Mouse (Mus musculus): Measurements from ENCODE around the gene Tyw1. TPM values are rescaled to one million over a fixed set of nuclear protein-coding genes. Genes with fewer than 3 reads are reported as not detected.

Gene Tyw1
- polyA plus RNA-seq (2012), result 8.2 and 8.5 TPM in 2 replicates

DNA sequence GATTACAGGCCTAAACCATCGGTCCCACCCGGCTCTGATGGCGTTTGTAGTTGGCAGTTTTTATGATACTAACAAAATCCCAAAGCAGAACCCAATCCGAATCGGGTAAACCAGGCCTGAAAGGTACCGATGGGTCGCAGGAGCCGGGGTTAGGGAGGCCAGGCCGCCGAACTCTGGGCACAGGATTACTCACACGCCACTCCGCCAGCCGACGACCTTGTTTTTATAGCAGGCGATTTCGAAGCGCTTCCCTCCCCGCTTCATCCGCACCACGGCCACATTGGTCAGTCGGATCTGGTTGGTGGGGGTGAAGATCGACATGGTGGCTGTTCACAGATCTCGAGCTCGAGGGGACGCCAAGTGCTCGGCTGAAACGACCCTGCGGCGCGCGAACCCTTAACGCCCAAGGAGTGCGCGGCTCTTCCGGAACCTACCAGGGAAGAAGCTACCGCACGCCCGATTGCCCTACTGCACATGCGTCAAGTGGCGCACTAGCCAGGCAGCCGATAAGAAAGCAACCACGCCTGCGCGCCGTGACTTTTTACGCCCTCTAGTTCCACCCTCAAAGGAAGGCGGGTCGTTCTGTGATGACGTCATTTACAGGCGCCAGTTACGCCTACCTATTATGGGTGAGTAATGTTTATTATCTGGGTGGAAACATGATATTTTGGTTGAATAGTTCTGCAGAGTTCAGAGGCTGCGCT, at the start of gene Tyw1, which contains the start of gene Sbds:
Gene Tyw1 (plus strand): TSS at position 603 of the 704 bp plus-strand sequence.
Gene Sbds (minus strand): TSS at position 514 of the 704 bp plus-strand sequence.
- no peak for TF ChIP-seq GATA1 (IDR thresholded peaks at IDR 0.05; ENCODE audit: low read length)

DNA sequence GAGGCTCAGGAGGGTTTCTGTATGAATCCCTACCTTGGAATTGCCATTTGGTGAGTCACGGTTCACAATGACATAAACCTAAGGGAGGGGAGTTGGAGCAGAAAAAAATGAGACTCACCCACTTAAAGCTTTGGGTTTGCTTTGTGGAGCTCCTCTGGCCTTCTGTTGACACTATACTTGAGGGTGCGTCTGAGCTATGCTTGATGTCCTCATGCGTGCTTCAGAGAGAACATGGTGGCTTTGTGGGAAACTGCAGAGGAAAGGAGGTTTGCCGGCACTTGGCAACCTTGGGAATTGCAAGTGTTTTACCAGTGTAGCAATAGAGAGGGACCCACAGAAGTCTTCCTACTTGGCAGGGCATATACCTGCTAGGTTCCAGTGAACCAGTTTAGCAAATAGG, 48.1 kb upstream of the Tyw1 start:
- no peak for TF ChIP-seq GATA1 (IDR thresholded peaks at IDR 0.05; ENCODE audit: low read length)

DNA sequence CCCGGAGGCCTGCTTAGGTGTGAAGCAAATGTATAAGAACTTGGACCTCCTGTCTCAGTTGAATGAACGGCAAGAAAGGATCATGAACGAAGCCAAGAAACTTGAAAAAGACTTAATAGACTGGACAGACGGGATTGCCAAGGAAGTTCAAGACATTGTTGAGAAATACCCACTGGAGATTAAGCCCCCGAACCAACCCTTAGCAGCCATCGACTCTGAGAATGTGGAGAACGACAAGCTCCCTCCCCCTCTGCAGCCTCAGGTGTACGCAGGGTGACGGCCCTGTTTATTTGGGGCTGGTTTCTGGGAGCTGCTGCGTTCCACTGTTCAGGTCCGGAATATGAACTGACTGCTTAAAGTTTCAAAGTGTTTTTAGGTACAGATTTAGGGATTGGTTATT, 42.5 kb upstream of the Tyw1 start:
- TF ChIP-seq GATA1 (IDR thresholded peaks at IDR 0.05; ENCODE audit: low read length), result no peak

DNA sequence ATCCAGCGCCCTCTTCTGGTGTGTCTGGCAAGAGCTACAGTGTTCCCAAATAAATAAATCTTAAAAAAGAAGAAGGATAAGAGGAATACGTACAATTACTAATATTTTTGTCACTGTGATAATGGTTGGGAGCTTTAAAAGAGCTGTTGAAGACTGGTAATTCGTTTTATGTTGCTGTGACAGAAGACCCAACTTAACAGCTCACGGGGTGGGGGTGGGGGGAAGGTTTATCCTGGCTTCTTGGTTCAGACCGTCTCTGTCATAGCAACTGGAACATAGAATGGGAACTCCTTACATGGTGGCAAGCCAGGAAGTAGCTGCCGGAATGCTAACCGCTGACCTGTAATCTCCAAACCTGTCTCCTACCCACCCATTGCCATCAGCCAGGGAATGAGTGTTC, 38.6 kb upstream of the Tyw1 start, which contains the start of gene Tmem248:
Gene Tmem248 (plus strand): TSS at position 301 of the 400 bp plus-strand sequence.
- no peak for TF ChIP-seq GATA1 (IDR thresholded peaks at IDR 0.05; ENCODE audit: low read length)

DNA sequence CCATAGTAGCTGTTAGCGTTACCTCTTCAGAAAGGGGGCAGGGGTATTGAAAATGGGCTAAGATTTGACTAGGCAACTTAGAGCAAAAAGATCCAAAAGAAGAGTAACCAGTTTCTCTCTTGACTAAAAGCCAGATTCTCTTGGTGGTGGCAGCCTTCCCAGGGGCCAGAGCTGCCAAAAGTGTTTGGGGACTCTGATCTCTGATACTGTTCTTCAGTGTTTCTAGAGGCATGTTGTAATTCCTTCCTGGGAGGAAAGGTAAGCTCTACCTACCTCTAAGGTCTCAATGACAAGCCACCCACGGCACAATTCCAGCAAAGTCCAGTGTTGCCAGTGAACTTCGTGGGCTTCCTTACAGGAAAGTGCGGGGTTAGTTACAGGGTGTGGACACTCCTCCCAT, 38.0 kb upstream of the Tyw1 start:
- no peak for TF ChIP-seq GATA1 (IDR thresholded peaks at IDR 0.05; ENCODE audit: low read length)

DNA sequence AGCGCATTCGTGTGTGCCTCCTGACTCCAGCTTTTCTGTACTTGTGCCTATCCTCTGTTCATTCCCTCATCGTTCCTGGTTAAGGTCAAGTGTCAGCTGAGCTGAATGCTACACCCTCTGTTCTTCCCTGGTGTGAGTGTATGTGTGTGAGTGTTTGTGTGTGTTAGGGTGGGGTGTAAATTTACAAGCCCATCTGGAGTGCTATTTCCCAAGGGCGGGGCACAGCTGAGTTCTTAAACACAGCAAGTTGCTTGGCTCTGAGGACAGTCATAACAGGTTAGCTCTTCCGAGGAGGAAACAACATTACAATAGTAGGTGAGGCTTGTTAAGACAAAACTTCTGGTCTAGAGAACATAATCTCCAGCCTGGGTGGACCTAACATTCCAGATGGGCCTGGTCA, 37.1 kb upstream of the Tyw1 start:
- TF ChIP-seq GATA1 (IDR thresholded peaks at IDR 0.05; ENCODE audit: low read length), result no peak

DNA sequence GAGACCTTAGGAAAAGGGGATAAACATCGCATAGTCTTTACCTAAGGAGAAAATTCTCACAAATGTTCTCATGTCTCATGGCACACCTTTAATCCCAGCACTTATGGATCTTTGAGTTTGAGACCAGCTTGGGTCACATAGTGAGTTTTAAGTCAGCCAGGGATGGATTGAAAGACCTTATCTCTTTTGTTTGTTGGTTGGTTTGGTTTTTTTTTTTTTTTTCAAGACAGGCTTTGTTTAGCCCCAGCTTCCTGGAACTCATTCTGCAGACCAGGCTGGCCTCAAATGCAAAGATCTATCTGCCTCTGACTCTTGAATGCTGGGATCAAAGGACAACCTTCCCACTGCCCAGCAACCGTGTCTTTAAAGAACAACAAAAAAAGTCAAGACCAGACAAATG, 34.1 kb upstream of the Tyw1 start:
- TF ChIP-seq GATA1 (IDR thresholded peaks at IDR 0.05; ENCODE audit: low read length), result no peak

DNA sequence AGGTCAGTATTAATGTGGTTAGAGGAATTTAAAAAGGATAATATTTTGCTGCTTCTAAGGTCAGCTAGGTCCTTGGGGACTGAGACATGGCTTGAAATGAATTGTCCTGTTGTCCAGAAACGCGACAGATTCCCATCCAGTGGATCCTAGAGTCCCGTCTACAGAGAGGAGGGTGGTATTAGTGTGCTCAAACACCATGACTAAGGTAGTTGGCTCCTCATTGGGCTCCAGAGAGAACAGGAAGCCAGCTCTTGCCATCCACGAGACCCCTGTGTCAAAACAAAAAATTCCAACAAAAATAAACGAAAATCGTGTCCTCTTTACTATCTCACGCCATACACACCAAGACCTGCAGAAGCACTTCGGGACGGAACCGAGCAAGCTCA, 33.7 kb upstream of the Tyw1 start:
- no peak for TF ChIP-seq GATA1 (IDR thresholded peaks at IDR 0.05; ENCODE audit: low read length)

DNA sequence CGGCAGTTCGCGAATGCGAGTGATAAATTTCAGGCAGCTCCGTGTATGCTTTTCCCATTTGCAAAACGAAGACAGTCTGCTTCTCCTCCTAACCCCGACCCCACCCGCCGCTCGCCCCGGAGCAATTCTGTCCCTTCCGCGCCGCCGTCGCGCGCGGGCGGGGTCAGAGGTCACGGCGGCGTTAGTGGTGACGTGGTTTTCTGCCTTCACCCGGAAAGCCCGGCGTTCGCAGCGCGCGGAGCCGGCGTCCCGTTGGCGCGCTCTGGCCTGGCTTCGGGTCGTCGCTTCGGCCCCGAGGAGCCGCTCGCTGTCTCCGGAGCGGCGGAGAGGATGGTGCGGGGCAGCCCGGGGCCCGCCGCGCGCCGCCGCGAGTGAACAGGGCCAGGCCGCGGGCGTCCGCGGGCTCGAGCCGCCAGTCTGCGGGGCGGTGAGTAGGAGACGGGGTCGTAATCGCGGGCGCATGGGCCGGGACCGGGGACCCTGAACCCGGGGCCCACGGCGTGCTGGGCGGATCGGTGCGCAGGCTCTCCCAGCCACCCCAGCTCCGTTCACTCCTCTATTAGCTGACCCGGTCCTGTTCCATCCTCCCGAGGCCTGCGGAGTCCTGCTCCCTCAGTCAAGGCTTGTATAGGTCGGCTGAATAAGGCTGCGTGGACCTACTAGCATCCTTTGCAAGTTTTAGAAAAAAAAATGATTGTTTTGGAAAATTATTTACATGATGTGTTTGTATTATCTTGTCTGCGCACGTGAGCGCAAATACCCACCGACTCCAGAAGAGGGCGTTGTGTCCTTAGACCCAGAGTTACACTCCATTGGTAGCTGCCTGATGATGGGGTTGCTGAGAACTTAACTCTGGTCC, 33.0 kb upstream of the Tyw1 start:
- no peak for TF ChIP-seq GATA1 (IDR thresholded peaks at IDR 0.05; ENCODE audit: low read length)

DNA sequence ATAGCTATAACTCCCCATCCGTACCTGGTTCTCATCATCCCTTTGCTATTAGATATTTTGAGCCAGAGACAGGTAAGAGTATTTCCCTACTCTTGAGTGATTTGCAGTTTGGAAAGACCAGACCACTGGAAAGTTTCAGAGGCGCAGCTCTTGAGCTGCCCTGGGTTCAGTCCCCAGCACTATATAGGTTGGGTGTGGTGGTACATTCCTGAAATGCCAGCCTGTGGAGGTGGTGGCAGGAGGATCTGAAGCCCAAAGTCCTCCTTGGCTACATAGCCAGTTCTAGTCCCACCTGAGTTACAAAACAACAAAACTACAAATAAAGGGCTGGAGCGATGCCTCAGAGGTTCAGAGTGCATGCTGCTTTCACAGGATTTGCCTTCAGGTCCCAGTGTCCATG, 28.6 kb upstream of the Tyw1 start:
- no peak for TF ChIP-seq GATA1 (IDR thresholded peaks at IDR 0.05; ENCODE audit: low read length)

DNA sequence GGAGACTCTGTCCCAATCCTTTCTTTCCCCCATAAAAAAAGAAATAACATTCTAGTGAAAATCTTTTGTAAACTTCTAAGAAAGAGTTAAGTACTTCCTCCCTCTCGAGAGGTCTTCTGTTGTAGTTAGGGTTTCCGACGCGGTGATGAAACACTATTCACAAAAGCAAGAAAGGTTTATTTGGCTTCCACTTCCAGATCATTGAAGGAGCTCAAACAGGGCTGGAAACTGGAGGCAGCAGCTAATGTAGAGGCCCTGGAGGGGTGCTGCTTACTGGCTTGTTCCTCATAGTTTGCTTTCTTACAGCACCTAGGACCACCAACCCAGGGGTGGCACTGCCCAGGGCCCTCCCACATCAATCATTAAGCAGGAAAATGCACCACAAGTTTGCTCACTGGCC, 27.3 kb upstream of the Tyw1 start:
- no peak for TF ChIP-seq GATA1 (IDR thresholded peaks at IDR 0.05; ENCODE audit: low read length)

DNA sequence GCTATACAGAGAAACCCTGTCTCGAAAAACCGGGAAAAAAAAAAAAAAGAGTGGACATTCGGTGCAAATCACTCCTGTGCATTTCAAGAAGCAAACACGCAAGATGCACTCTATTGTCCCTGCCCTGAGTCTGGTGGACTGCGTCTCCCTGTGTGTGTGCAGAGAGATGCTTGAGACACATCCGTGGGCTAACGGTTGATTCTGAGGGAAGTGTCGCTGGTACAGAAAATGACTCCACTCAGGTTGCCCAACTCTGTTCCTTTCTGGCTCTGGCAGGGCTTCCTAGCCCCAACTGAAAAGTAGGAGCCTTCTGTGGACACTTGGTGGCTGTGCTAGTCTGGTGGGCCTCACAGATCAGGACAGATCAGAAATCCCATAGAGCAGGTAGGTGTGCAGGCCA, 19.1 kb upstream of the Tyw1 start:
- TF ChIP-seq GATA1 (IDR thresholded peaks at IDR 0.05; ENCODE audit: low read length), result no peak

DNA sequence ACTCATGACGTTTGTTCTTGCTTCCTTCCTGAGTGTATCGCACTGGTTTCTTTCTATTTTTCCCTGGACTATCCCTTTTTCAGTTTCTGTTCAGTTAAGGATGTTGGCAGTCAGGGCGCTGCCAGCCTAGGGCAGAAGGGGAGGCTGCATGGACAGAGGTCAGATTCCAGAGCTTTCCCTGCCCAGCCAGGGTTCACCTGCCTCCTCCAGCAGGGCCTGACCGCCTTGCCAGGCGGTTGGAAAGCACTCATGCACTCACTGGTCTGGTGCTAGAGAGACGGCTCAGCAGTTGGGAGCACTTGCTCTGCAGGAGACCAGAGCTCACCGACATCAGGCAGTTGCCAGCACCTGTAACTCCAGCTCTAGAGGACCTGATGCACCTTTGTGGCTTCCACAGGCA, 16.2 kb upstream of the Tyw1 start:
- TF ChIP-seq GATA1 (IDR thresholded peaks at IDR 0.05; ENCODE audit: low read length), result no peak

DNA sequence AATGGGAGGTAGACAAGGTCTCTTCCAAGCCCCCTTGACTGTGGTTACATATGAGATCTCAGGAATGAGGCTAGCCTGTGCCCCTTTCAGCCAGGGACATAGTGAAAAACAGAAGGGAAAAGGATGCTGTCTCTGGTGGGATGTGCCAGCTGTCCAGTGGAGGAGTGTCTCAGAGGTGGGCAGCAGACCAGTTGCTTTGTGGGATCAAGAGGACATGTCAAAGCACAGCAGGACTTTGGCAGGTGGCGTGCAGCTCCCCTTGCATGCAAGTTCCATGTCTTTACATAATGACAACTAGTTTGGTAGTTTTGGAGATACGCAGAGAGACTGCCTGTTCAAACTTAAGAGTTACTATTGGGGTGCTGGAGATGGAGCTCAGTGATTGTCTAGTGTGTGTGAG, 15.6 kb upstream of the Tyw1 start:
- no peak for TF ChIP-seq GATA1 (IDR thresholded peaks at IDR 0.05; ENCODE audit: low read length)

DNA sequence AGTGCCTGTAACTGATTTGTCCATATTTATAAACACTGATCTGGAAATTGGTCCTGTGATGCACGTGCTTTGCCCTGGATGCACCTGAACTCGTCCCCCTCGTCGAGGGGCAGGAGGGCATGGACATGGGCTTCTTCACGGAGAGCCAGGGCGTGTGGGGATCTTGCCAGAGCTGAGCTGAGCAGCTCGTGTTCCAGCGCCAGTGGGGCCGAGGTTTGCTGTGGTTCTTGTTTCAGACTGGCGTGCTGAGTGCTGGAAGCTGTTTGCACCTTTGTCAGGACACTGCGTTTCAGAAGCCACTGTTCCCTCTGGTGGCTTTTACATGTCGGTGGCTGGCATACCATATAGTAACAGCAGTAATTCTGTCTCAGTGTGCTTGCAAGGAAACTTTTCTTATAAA, 14.0 kb upstream of the Tyw1 start:
- TF ChIP-seq GATA1 (IDR thresholded peaks at IDR 0.05; ENCODE audit: low read length), result no peak

DNA sequence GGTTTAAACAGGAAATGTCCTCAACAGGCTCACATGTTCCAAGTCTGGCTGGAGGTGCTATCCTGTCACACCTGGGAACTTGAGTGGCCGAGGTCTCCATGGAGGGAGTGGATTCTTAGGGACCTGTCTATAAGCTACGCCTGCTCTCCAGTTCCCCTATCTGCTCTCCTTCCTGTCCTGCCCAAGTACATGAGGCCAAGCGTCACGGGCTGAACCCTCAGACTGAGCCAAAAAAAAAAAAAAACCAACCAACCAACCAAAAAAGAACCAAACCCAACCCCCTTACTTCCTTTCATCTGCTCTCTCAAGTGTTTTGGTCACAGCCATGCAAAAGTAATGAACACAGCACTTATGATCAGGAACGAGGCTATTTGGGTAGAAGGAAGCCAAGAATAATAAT, 7.6 kb upstream of the Tyw1 start:
- no peak for TF ChIP-seq GATA1 (IDR thresholded peaks at IDR 0.05; ENCODE audit: low read length)

Measured in G1E-ER4 (cell line).